Mouse (Mus musculus) testis, adult 2 months (tissue): Measurements from ENCODE around the gene Josd1. TPM values are rescaled to one million over a fixed set of nuclear protein-coding genes. Genes with fewer than 3 reads are reported as not detected.

Source experiments
- H3K27ac ChIP-seq: fragments of 200-500 bp; 2 replicates; pipeline ENCODE4 v1.5.1; 2012; ENCODE audit warnings: low read depth, low read length; ENCODE audit not compliant: control insufficient read depth, insufficient read depth
- H3K27me3 ChIP-seq: fragments of 200-500 bp; 2 replicates; pipeline ENCODE4 v1.6.1; 2012; ENCODE audit warnings: mild to moderate bottlenecking, low read length, moderate library complexity; ENCODE audit not compliant: control insufficient read depth, insufficient read depth
- H3K36me3 ChIP-seq: fragments of 200-500 bp; 2 replicates; pipeline ENCODE4 v1.6.1; 2012; ENCODE audit warnings: mild to moderate bottlenecking, low read length; ENCODE audit not compliant: control insufficient read depth, insufficient read depth
- H3K4me1 ChIP-seq: fragments of 200-500 bp; 2 replicates; pipeline ENCODE4 v1.6.1; 2012; ENCODE audit warnings: low read length; ENCODE audit not compliant: control insufficient read depth, insufficient read depth
- H3K4me3 ChIP-seq: fragments of 200-500 bp; 2 replicates; pipeline ENCODE4 v1.5.1; 2012; ENCODE audit warnings: low read depth, mild to moderate bottlenecking, low read length, moderate library complexity, mixed read lengths; ENCODE audit not compliant: control insufficient read depth
- CTCF ChIP-seq: fragments of 200-500 bp; IDR thresholded peaks from 2 replicates; pipeline ENCODE4 v1.5.1; 2012; ENCODE audit warnings: low read depth, mild to moderate bottlenecking, inconsistent platforms, low read length, moderate library complexity; ENCODE audit not compliant: control insufficient read depth, insufficient read depth, insufficient replicate concordance
- POLR2A ChIP-seq: fragments of 200-500 bp; IDR thresholded peaks from 2 replicates; pipeline ENCODE4 v1.6.1; 2012; ENCODE audit warnings: low read depth, mild to moderate bottlenecking, inconsistent platforms, low read length, moderate library complexity; ENCODE audit not compliant: control insufficient read depth
- polyA plus RNA-seq: library from polyadenylated mRNA; depleted of rRNA; stranded (reverse); fragments of >200 nt; gene quantifications from 2 replicates; pipeline ENCODE4 v1.2.3, GENCODE M21; 2012

Josd1 gene
- polyA plus RNA-seq, 1 experiment: 22.6 TPM

DNA sequence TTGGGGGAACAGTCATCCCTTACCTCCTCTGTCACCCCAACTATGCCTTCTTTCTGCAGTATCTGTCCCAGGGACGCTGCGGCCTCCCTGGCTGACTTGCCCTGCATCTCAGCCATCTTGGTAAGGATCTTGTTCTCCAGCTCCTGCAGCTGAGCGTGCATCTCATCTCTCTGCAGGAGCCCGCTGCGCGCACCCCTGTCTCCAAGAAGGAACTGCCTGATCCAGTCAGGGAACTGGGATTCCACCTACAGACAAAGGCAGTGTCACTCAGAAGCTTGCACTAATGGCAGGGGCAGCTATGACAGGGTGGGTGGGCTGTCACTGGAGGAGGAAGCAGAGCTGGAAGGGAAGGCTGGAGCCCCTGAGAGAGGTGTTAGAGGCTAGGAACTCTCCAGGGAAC lies 40.1 kb upstream of the Josd1 start:
- Histone ChIP-seq H3K4me1 (no peaks in the 10 kb centered on the region), H3K27me3 (no peaks in the 10 kb centered on the region), H3K4me3 (no peak overlapping the region), H3K36me3 (no peaks in the 10 kb centered on the region; the same call in 1 of the 2 replicates), H3K27ac (no peak overlapping the region)
- TF ChIP-seq CTCF (no peak), POLR2A (no peak)

DNA sequence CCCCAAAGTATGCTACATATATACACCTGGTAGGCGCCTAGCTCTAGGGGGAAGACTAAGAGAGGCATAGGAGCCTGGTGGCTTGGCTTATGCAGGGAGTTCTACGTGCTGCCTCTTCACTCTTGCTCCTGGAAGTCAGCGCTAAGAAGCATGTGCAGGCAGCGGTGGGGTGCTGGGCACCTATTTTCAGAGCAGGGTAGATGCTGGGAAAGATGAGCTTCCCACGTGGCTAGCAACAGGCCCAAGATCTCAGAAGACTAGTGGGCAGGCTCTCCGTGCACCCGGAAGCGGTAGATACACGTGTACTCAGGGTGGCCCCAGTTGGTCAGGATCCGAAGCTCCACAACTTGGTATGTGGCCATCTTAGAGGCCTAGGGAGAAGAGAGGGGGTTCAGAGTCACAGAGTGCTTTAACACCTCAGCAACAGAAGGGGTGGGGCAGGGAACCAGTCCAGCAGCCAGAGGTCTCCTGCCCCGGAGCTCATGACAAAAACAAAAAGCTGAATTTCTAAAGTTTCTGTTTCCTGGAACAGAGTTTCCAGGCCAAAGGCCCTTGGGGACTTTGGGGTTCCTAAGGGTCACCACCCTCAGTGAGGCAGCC lies 37.6 kb upstream of the Josd1 start:
- H3K36me3 ChIP-seq: no peaks in the 10 kb centered on the region; the same call in 1 of the 2 replicates
- H3K4me3 ChIP-seq: no peak overlapping the region
- TF ChIP-seq CTCF: no peak
- TF ChIP-seq POLR2A: no peak
- no peaks in the 10 kb centered on the region for H3K4me1 ChIP-seq
- H3K27me3 ChIP-seq: no peaks in the 10 kb centered on the region
- no peak overlapping the region for H3K27ac ChIP-seq

DNA sequence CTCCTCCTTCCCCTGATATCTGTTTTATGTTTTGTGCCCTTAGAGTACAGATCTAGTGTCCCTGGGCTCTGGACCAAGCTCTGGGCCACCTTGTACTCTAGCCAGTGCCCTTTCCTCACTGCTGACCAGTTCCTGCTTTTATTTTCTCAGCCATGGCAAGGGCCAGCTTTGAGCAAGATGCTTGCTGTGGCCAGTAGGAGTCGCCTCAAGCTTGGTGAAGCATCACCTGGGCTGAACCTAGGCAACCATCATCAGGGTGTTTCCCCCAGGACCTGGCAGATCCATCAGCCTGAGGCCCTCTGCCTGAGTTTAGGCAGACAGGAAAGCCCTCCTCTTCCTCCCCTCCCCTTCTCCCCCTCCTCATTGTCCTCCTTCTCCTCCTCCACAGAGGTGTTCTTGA lies 35.7 kb upstream of the Josd1 start:
- Histone ChIP-seq H3K27ac (no peak overlapping the region), H3K27me3 (no peaks in the 10 kb centered on the region), H3K4me1 (no peaks in the 10 kb centered on the region), H3K4me3 (no peak overlapping the region), H3K36me3 (no peaks in the 10 kb centered on the region)
- no peak for TF ChIP-seq POLR2A
- TF ChIP-seq CTCF: peak; percentile 57; the same call in 1 of the 2 replicates

DNA sequence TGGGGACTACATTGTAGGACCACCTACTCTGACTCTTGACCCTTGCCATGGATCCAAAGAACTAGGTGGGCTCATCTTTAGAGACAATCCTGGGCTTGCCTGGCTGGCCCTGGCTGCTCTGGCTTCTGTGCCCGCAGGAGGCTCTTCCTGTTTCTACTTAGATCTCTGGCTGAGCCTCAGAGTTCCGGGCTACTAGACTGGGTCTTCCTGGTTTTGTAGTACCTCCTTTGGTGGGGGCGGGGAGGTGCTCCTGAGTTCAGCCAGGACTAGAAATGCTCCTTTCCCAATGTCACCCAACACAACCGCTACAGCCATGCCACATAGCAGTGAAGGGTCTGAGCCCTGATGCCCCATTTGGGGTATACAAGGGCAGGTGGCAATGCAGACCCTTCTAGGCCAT lies 33.1 kb upstream of the Josd1 start:
- Histone ChIP-seq H3K36me3 (0 out of 2 replicates have a peak, but pooled peaks cover 1% of the 10 kb centered on the region), H3K4me1 (no peaks in the 10 kb centered on the region), H3K27me3 (no peaks in the 10 kb centered on the region), H3K27ac (no peak overlapping the region), H3K4me3 (no peak overlapping the region)
- TF ChIP-seq POLR2A (no peak), CTCF (no peak)

DNA sequence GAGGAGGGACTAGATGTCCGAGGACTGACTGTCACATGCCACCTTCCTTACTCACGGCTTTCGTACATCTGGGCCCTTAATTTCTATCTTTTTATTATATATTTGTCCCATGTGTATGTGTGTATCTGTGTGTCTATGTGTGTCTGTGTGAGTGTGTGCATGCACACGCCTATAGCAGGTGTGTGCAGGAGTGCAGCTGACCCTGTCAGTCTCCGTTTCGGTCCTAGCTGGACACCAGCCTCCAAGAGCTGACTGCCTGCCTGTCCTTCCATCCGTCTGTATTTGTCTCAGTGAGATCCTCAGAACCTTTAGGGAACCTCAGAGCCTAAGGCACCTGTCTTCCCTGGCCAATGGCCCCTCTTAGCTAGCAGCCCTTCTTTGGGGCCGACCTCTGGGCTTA lies 32.5 kb upstream of the Josd1 start:
- H3K4me1 ChIP-seq: no peaks in the 10 kb centered on the region
- H3K27me3 ChIP-seq: no peaks in the 10 kb centered on the region
- no peak overlapping the region for H3K27ac ChIP-seq
- TF ChIP-seq CTCF (no peak), POLR2A (no peak)
- no peak overlapping the region for H3K4me3 ChIP-seq
- H3K36me3 ChIP-seq: 0 out of 2 replicates have a peak, but pooled peaks cover 1% of the 10 kb centered on the region

DNA sequence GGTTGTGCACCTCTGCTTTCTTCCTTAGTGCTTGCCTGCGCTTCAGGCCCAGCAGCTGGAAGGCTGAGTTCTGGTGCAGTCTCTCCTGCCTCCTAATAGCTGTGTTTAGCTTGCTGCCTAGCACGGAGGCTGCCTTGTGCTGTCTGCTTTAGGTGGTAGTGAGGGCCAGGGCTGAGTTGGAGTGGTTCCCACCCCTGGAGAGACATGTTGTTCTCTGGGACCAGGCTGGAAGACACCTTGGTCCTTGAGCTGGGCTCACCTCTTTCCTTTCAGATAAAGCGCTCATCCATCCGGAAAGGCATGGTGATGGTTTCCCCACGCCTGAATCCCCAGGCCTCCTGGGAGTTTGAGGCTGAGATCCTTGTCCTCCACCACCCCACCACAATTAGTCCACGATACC lies 29.0 kb upstream of the Josd1 start:
- H3K36me3 ChIP-seq: peaks cover 3% of the 10 kb centered on the region
- H3K4me3 ChIP-seq: no peak overlapping the region
- no peak overlapping the region for H3K27ac ChIP-seq
- no peaks in the 10 kb centered on the region for H3K27me3 ChIP-seq
- no peaks in the 10 kb centered on the region for H3K4me1 ChIP-seq
- TF ChIP-seq POLR2A: no peak

DNA sequence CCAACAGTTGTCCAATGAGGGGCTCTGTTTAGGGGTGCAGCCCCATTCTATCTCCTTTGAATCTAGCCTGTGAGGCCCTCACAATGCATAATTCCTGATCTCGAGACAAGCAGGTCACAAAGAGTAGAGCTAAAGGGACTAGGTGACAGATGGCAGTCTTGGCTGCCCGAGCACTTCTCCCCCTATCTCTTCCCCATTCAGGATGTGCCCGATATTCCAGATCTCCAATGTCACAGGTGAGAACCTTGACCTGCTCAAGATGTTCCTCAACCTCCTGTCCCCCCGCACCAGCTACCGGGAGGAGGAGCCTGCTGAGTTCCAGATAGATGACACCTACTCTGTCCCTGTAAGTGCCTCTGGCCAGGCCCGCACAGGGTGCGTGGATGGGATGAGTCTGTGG lies 27.9 kb upstream of the Josd1 start:
- Histone ChIP-seq H3K27ac (no peak overlapping the region), H3K4me1 (no peaks in the 10 kb centered on the region), H3K27me3 (no peaks in the 10 kb centered on the region), H3K4me3 (no peak overlapping the region), H3K36me3 (peaks cover 3% of the 10 kb centered on the region)
- TF ChIP-seq CTCF (no peak), POLR2A (no peak)
